Mouse (Mus musculus): Measurements from ENCODE around the gene Slc35b4. TPM values are rescaled to one million over a fixed set of nuclear protein-coding genes. Genes with fewer than 3 reads are reported as not detected.
A peak's percentile ranks its signal among the peaks of the same experiment; 100 is the strongest.

Slc35b4 gene
- 47.5 and 48.8 TPM in 2 replicates for polyA plus RNA-seq (2015; fragmentation: Nextera tagmentation; extraction: Ambion mirVana)

DNA sequence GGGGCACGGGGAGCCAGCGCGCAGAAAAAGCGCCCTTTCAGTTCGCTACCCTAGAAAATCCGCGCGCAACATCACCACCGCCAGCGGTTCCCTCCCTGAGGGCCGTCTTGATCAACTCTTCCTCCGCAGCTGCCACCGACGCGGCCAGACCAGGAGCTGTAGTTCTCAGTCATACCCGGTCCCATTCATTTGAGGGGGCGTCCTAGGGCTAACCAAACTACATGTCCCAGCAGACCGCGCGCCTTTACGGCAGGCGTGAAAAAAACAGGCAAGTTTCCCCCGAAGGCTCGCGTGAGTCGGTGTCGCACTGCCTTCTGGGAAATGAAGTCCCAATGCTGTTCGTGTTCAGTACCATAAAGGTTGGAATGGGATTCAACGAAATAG is at the start of gene Slc35b4:
Slc35b4 (minus strand) TSS at position 248 of the 384 bp plus-strand sequence.
- under 1% methylated on average over 29 of the region's 29 CpGs for WGBS
- Histone ChIP-seq H3K36me3 (no peaks in the 10 kb centered on the region), H3K9me3 (no peaks in the 10 kb centered on the region), H3K4me2 (replicated peaks) (peak within 1 kb of the TSS; percentile 76), H3K4me1 (peaks cover 32% of the 10 kb centered on the region), H3K4me3 (peak within 1 kb of the TSS; percentile 64), H3K27me3 (no peaks in the 10 kb centered on the region), H3K9ac (replicated peaks) (peak within 1 kb of the TSS; percentile 69), H3K27ac (replicated peaks) (peak within 1 kb of the TSS; percentile 74)
- ATAC-seq (replicated peaks): peak; percentile 100

DNA sequence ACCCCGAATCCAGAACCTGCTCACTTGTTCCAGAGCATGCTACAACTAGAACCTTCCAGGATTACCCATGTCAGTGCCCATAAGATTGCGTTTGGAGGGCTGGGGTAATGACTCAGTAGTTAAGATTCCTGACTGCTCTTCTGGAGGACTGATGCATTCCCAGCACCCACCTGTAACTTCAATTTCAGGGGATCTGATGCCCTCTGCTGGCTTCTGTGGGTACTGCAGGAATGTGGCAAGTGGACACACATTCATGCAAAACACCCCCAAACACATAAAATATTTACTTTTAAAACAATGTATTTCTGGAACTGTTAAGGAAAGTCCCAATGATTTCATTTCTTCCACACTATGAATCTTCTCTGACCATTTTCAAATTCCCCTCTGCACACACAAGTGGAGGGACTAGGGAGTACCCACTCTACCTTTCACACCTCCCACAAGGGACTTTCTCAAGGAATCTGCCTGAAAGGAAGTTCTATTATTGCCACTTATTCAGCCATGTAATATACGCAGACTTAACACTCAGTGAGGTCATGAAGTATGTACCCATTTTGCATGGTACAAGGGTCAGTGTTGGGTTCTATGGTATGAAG is 48.2 kb upstream of the Slc35b4 start:
- no peak overlapping the region for H3K4me3 ChIP-seq
- no peak for ATAC-seq (replicated peaks)
- no peaks in the 10 kb centered on the region for H3K9me3 ChIP-seq
- no peak overlapping the region for H3K9ac ChIP-seq (replicated peaks)
- H3K4me2 ChIP-seq (replicated peaks): no peak overlapping the region
- H3K4me1 ChIP-seq: no peaks in the 10 kb centered on the region
- WGBS: 93% methylated on average over 3 of the region's 3 CpGs
- no peaks in the 10 kb centered on the region for H3K36me3 ChIP-seq
- no peak overlapping the region for H3K27ac ChIP-seq (replicated peaks)
- H3K27me3 ChIP-seq: no peaks in the 10 kb centered on the region

GRCm38 (mm10) chr6:34216450-34217319 is 39.8 kb upstream of the Slc35b4 start:
- 73% methylated on average over 9 of the region's 9 CpGs for WGBS
- Histone ChIP-seq H3K9me3 (no peaks in the 10 kb centered on the region), H3K9ac (replicated peaks) (no peak overlapping the region), H3K4me3 (no peak overlapping the region), H3K4me2 (replicated peaks) (no peak overlapping the region), H3K36me3 (no peaks in the 10 kb centered on the region), H3K27me3 (no peaks in the 10 kb centered on the region), H3K27ac (replicated peaks) (no peak overlapping the region), H3K4me1 (no peaks in the 10 kb centered on the region)
- no peak for ATAC-seq (replicated peaks)

- Histone ChIP-seq H3K27ac (replicated peaks) (no peak overlapping the region), H3K9me3 (no peaks in the 10 kb centered on the region), H3K4me2 (replicated peaks) (no peak overlapping the region), H3K4me1 (peaks cover 3% of the 10 kb centered on the region; the same call in 1 of the 2 replicates), H3K36me3 (no peaks in the 10 kb centered on the region), H3K9ac (replicated peaks) (no peak overlapping the region), H3K4me3 (no peak overlapping the region), H3K27me3 (no peaks in the 10 kb centered on the region)
- WGBS: 92% methylated on average over 3 of the region's 3 CpGs
- ATAC-seq (replicated peaks): no peak
Observed at GRCm38 (mm10) chr6:34205754-34206153, 28.8 kb upstream of the Slc35b4 start.

GRCm38 (mm10) chr6:34204971-34205572 is 28.2 kb upstream of the Slc35b4 start:
- Histone ChIP-seq H3K4me2 (replicated peaks) (no peak overlapping the region), H3K36me3 (no peaks in the 10 kb centered on the region), H3K4me3 (no peak overlapping the region), H3K9ac (replicated peaks) (no peak overlapping the region), H3K9me3 (no peaks in the 10 kb centered on the region), H3K27me3 (no peaks in the 10 kb centered on the region), H3K4me1 (peaks cover 3% of the 10 kb centered on the region; the same call in 1 of the 2 replicates), H3K27ac (replicated peaks) (no peak overlapping the region)
- ATAC-seq (replicated peaks): no peak
- WGBS: 80% methylated on average over 8 of the region's 8 CpGs

DNA sequence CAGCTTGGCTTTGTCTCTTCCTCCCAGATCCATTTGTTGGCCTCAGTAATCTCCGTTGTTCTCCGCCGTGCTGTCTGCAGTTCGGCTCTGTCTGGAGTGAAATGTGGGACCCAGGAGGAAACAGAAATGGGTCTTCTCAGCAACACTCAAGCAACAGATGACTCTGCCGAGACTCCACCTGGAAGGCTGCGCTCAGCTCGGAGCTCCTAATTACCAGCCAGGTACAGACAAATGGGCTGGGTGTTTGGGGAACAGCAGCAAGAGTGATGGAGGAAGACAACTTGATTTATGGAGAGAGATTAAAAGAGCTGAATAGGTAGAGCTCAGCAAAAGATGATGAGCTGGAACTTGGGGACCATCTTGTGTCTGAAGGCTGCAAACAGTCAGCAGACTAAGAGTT is 26.6 kb upstream of the Slc35b4 start:
- Histone ChIP-seq H3K36me3 (no peaks in the 10 kb centered on the region), H3K4me3 (no peak overlapping the region), H3K9me3 (no peaks in the 10 kb centered on the region), H3K9ac (replicated peaks) (no peak overlapping the region), H3K4me2 (replicated peaks) (no peak overlapping the region), H3K27ac (replicated peaks) (no peak overlapping the region), H3K4me1 (peaks cover 3% of the 10 kb centered on the region; the same call in 1 of the 2 replicates), H3K27me3 (no peaks in the 10 kb centered on the region)
- no peak for ATAC-seq (replicated peaks)
- 55% methylated on average over 7 of the region's 7 CpGs for WGBS

GRCm38 (mm10) chr6:34194981-34195380 is 18.1 kb upstream of the Slc35b4 start:
- Histone ChIP-seq H3K9me3 (no peaks in the 10 kb centered on the region), H3K36me3 (no peaks in the 10 kb centered on the region), H3K4me1 (peaks cover 5% of the 10 kb centered on the region; the same call in 1 of the 2 replicates), H3K9ac (replicated peaks) (no peak overlapping the region), H3K27me3 (no peaks in the 10 kb centered on the region), H3K4me3 (no peak overlapping the region), H3K4me2 (replicated peaks) (no peak overlapping the region), H3K27ac (replicated peaks) (no peak overlapping the region)
- 87% methylated on average over 1 of the region's 1 CpGs for WGBS
- ATAC-seq (replicated peaks): no peak

GRCm38 (mm10) chr6:34193708-34194475 is 17.0 kb upstream of the Slc35b4 start:
- H3K36me3 ChIP-seq: no peaks in the 10 kb centered on the region
- peak; percentile 89 for ATAC-seq (replicated peaks)
- no peak overlapping the region for H3K9ac ChIP-seq (replicated peaks)
- no peak overlapping the region for H3K27ac ChIP-seq (replicated peaks)
- H3K4me1 ChIP-seq: peaks cover 5% of the 10 kb centered on the region; the same call in 1 of the 2 replicates
- no peaks in the 10 kb centered on the region for H3K9me3 ChIP-seq
- WGBS: 50% methylated on average over 12 of the region's 12 CpGs
- H3K4me2 ChIP-seq (replicated peaks): no peak overlapping the region
- no peak overlapping the region for H3K4me3 ChIP-seq
- no peaks in the 10 kb centered on the region for H3K27me3 ChIP-seq

DNA sequence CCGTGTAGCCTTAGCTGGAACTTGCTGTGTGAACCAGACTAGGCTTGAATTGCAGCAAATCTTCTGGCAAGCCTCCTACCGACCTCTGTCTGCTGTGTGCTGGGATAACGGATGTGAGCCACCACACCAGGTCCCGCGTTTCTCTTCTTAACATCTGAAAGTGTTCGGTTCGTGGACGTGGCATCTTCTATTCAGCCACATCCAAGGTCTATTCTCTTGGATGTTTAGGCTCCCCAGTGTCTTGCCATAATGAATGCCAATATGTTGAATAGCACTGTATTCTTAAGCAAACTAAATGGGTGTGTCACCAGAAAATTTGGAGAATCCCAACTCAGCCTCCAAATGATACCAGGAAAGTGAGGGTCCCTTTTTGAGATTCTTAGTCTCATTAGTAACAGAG is 14.5 kb upstream of the Slc35b4 start:
- H3K36me3 ChIP-seq: no peaks in the 10 kb centered on the region
- no peaks in the 10 kb centered on the region for H3K9me3 ChIP-seq
- no peak overlapping the region for H3K9ac ChIP-seq (replicated peaks)
- no peak for ATAC-seq (replicated peaks)
- no peak overlapping the region for H3K27ac ChIP-seq (replicated peaks)
- no peaks in the 10 kb centered on the region for H3K27me3 ChIP-seq
- H3K4me2 ChIP-seq (replicated peaks): no peak overlapping the region
- H3K4me3 ChIP-seq: no peak overlapping the region
- 81% methylated on average over 8 of the region's 8 CpGs for WGBS
- H3K4me1 ChIP-seq: peaks cover 5% of the 10 kb centered on the region; the same call in 1 of the 2 replicates

DNA sequence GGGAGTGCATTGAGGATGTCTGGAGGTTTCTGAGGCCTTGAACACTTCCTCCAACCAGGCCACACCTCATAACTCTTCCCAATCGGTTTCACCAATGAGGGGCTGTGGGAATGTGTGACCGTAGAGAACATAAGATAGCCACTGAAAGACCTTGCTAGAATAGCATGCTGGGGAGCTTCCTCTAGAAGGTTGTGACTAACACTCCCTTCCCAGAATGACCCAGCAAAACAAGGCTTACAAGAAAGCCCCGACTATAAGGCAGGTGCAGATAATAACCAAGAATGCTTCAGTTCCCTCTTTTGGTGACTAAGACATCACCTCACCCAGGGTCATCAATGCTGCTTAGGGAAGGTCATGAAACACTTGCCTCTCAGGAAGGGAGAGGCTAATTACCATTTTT is 12.6 kb upstream of the Slc35b4 start:
- Histone ChIP-seq H3K4me3 (no peak overlapping the region), H3K27me3 (no peaks in the 10 kb centered on the region), H3K4me2 (replicated peaks) (no peak overlapping the region), H3K36me3 (no peaks in the 10 kb centered on the region), H3K9ac (replicated peaks) (no peak overlapping the region), H3K9me3 (no peaks in the 10 kb centered on the region), H3K27ac (replicated peaks) (no peak overlapping the region), H3K4me1 (peaks cover 5% of the 10 kb centered on the region; the same call in 1 of the 2 replicates)
- no peak for ATAC-seq (replicated peaks)
- WGBS: 92% methylated on average over 3 of the region's 3 CpGs

GRCm38 (mm10) chr6:34187986-34188599 is 11.2 kb upstream of the Slc35b4 start:
- Histone ChIP-seq H3K4me1 (no peaks in the 10 kb centered on the region), H3K4me2 (replicated peaks) (no peak overlapping the region), H3K4me3 (no peak overlapping the region), H3K9me3 (no peaks in the 10 kb centered on the region), H3K36me3 (no peaks in the 10 kb centered on the region), H3K27me3 (no peaks in the 10 kb centered on the region), H3K9ac (replicated peaks) (no peak overlapping the region), H3K27ac (replicated peaks) (no peak overlapping the region)
- 40% methylated on average over 7 of the region's 7 CpGs for WGBS
- no peak for ATAC-seq (replicated peaks)
